Mouse (Mus musculus) liver, embryonic 14.5 days (tissue): ENCODE measurements around the gene Olfr666. TPM values are rescaled to one million over a fixed set of nuclear protein-coding genes. Genes with fewer than 3 reads are reported as not detected.
"Not testable (repeated sequence)": the region's sequence is repeated elsewhere in the genome, so short reads cannot be mapped to it uniquely, and the experiment has no call there.

Experiments used
- ATAC-seq: fragments of 200-750 bp; cut with Nextera tagmentation; 2 replicates; pipeline ENCODE4 v1.8.0; 2017; ENCODE audit warnings: moderate number of reproducible peaks, mild to moderate bottlenecking, moderate library complexity; ENCODE audit not compliant: insufficient read depth
- DNase-seq, 3 experiments: peaks; one replicate each; pipeline ENCODE4 v3.0.0-alpha.2; 2012 to 2013; ENCODE audit warnings: low read depth in 3 of 3, low spot score in 3 of 3
- H3K27ac ChIP-seq: fragments of 300-500 bp; sonication (generic); 2 replicates; pipeline ENCODE4 v1.5.1; 2014; ENCODE audit warnings: moderate library complexity, mild to moderate bottlenecking, control low read depth, inconsistent platforms
- H3K27me3 ChIP-seq: fragments of 300-500 bp; sonication (generic); 2 replicates; pipeline ENCODE4 v1.6.1; 2014; ENCODE audit warnings: mild to moderate bottlenecking, low read length, moderate library complexity; ENCODE audit not compliant: control insufficient read depth, insufficient read depth
- H3K36me3 ChIP-seq: fragments of 300-500 bp; sonication (generic); replicated peaks from 2 replicates; pipeline ENCODE4 v1.6.1; 2014; ENCODE audit warnings: low read depth; ENCODE audit not compliant: control insufficient read depth, insufficient read depth
- H3K4me1 ChIP-seq, 2 experiments: fragments of 200-500 bp in 1 of 2; fragments of 300-500 bp in 1 of 2; sonication (generic) in 1 of 2; replicated peaks; 2 replicates each; pipeline ENCODE4 v1.6.1; 2012 to 2014; ENCODE audit warnings: antibody characterized with exemption in 1 of 2, inconsistent platforms in 1 of 2, low read length in 1 of 2; ENCODE audit not compliant: control insufficient read depth in 2 of 2, insufficient read depth in 2 of 2
- H3K4me2 ChIP-seq: fragments of 300-500 bp; sonication (generic); 2 replicates; pipeline ENCODE4 v1.6.1; 2014; ENCODE audit warnings: low read depth, mild to moderate bottlenecking, control low read depth, moderate library complexity
- H3K4me3 ChIP-seq, 2 experiments: fragments of 200-500 bp in 1 of 2; fragments of 300-500 bp in 1 of 2; sonication (generic) in 1 of 2; 2 replicates each; pipeline ENCODE4 v1.5.1; 2012 to 2014; ENCODE audit warnings: low read depth in 2 of 2, low read length in 2 of 2, mild to moderate bottlenecking in 2 of 2, control low read depth in 1 of 2, inconsistent platforms in 1 of 2, moderate library complexity in 1 of 2; ENCODE audit not compliant: insufficient read depth in 1 of 2
- H3K9ac ChIP-seq: fragments of 300-500 bp; sonication (generic); replicated peaks from 2 replicates; pipeline ENCODE4 v1.6.1; 2014; ENCODE audit warnings: mild to moderate bottlenecking, control low read depth, moderate library complexity
- H3K9me3 ChIP-seq: fragments of 300-500 bp; sonication (generic); 2 replicates; pipeline ENCODE4 v1.6.1; 2016; ENCODE audit warnings: low read length, mixed read lengths; ENCODE audit not compliant: control insufficient read depth
- CTCF ChIP-seq: IDR thresholded peaks from 2 replicates; pipeline ENCODE4 v1.5.1; 2016; ENCODE audit warnings: antibody characterized with exemption, low read depth, control low read depth
- EP300 ChIP-seq: IDR thresholded peaks from 2 replicates; pipeline ENCODE4 v1.6.1; 2016; ENCODE audit warnings: antibody characterized with exemption, low read depth
- WGBS: fragments of 180-500 bp; shearing (Covaris S2); extraction: QIAGEN DNeasy Blood & Tissue Kit; methylation state at CpG from one replicate; pipeline ENCODE4 v1.1.7; 2014; ENCODE audit not compliant: insufficient replicate concordance; 5-methylcytosine and 5-hydroxymethylcytosine counted together
- polyA plus RNA-seq, 2 experiments: library from polyadenylated mRNA; depleted of rRNA in 1 of 2; stranded (reverse) in 1 of 2; unstranded in 1 of 2; fragments of >200 nt; fragmentation: Nextera tagmentation in 1 of 2; extraction: Ambion mirVana in 1 of 2; gene quantifications; 2 replicates each; pipeline versions ENCODE4 v1.2.1 to v1.2.3; 2012 to 2014

Olfr666 gene
- polyA plus RNA-seq, 2 experiments: not detected

- ATAC-seq (no peak), DNase-seq (no peak)
- 59% methylated on average over 3 of the region's 3 CpGs for WGBS
- no peaks in the 10 kb centered on the region for H3K27me3 ChIP-seq
- TF ChIP-seq CTCF (no peak), EP300 (no peak)
- no peak overlapping the region for H3K9ac ChIP-seq
- no peaks in the 10 kb centered on the region for H3K4me1 ChIP-seq
- H3K27ac ChIP-seq: no peak overlapping the region
- no peaks in the 10 kb centered on the region for H3K36me3 ChIP-seq
- H3K9me3 ChIP-seq: no peaks in the 10 kb centered on the region
- H3K4me2 ChIP-seq: no peak overlapping the region
- no peak overlapping the region for H3K4me3 ChIP-seq
Observed at GRCm38 (mm10) chr7:104861381-104861780, 34.4 kb downstream of the Olfr666 start.

DNA sequence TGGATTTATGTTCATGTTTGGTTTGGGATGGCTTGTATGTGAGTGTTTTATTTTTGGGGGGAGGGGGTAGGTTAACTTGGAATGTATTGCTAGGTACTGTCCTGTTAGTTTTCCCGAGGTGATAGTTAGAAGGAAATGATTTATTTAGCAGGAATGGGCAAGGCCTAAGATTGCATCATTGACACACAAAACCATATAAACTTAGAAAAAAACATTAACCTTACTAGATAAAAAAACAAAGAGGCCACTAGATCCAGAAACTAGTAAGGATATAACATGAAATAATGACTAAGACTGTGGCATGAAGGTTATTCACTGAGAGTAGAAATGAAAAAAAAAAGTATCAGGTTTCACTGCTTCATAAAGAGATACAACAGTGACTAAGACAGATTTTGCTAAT is 38.1 kb downstream of the Olfr666 start:
- no peaks in the 10 kb centered on the region for H3K4me1 ChIP-seq
- TF ChIP-seq EP300 (no peak), CTCF (no peak)
- H3K9me3 ChIP-seq: no peaks in the 10 kb centered on the region
- no peaks in the 10 kb centered on the region for H3K36me3 ChIP-seq
- no peak overlapping the region for H3K4me2 ChIP-seq
- no peak overlapping the region for H3K27ac ChIP-seq
- H3K27me3 ChIP-seq: no peaks in the 10 kb centered on the region
- no peak overlapping the region for H3K4me3 ChIP-seq
- no peak for DNase-seq
- ATAC-seq: no peak
- 48% methylated on average over 1 of the region's 1 CpGs for WGBS
- no peak overlapping the region for H3K9ac ChIP-seq

GRCm38 (mm10) chr7:104856709-104857108 is 39.0 kb downstream of the Olfr666 start, which contains the start of gene Usp17la:
Gene Usp17la, plus strand, starts transcription at chr7:104857009.
- DNase-seq, H3K4me1 ChIP-seq, H3K36me3 ChIP-seq, H3K27me3 ChIP-seq, H3K4me2 ChIP-seq, H3K9ac ChIP-seq, ATAC-seq, H3K9me3 ChIP-seq, H3K4me3 ChIP-seq, H3K27ac ChIP-seq: not testable (repeated sequence)
- 57% methylated on average over 2 of the region's 2 CpGs for WGBS

DNA sequence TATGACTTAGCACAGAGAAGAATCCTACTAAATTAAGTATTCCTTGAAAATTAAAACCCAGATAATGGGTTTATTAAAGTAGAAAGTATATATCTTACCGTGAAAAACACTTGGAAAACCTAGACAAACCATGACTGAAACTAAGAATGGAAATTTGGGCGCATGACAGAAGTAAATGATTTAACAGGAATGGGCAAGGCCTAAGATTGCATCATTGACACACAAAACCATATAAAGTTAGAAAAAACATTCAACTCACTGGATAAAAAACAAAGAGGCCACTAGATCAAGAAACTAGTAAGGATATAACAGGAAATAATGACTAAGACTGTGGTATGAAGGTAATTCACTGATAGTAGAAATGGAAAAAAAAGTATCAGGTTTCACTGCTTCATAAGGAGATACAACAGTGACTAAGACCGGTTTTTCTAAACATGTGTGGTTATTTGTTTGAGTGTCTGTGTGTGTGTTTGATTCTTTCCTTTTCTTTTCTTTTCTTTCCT is 40.5 kb downstream of the Olfr666 start:
- H3K9ac ChIP-seq: no peak overlapping the region
- no peak for ATAC-seq
- no peaks in the 10 kb centered on the region for H3K27me3 ChIP-seq
- no peak overlapping the region for H3K4me3 ChIP-seq
- no peak overlapping the region for H3K27ac ChIP-seq
- no peak for TF ChIP-seq CTCF
- TF ChIP-seq EP300: no peak
- WGBS: 50% methylated on average over 3 of the region's 3 CpGs
- H3K4me1 ChIP-seq: no peaks in the 10 kb centered on the region
- H3K9me3 ChIP-seq: no peaks in the 10 kb centered on the region
- H3K4me2 ChIP-seq: no peak overlapping the region
- H3K36me3 ChIP-seq: no peaks in the 10 kb centered on the region
- no peak for DNase-seq

- not testable (repeated sequence) for H3K4me3 ChIP-seq, H3K36me3 ChIP-seq, H3K27me3 ChIP-seq, DNase-seq, H3K9ac ChIP-seq, H3K4me2 ChIP-seq, H3K9me3 ChIP-seq, H3K4me1 ChIP-seq, ATAC-seq, H3K27ac ChIP-seq
- 65% methylated on average over 2 of the region's 2 CpGs for WGBS
Observed at GRCm38 (mm10) chr7:104851546-104851945, 44.2 kb downstream of the Olfr666 start.
